Mouse (Mus musculus): Measurements from ENCODE around the gene Grem1. TPM values are rescaled to one million over a fixed set of nuclear protein-coding genes. Genes with fewer than 3 reads are reported as not detected.

The Grem1 gene
- not detected in 2 replicates for polyA plus RNA-seq (2015; fragmentation: Nextera tagmentation; extraction: Ambion mirVana)

- no peak for ATAC-seq
- no peak within 1 kb of the TSS for H3K27ac ChIP-seq (ENCODE audit: low read depth)
- no peaks in the 10 kb centered on the region for H3K36me3 ChIP-seq (replicated peaks; ENCODE audit: insufficient read depth, low read length)
- no peak within 1 kb of the TSS for H3K9ac ChIP-seq (replicated peaks)
- TF ChIP-seq CTCF (IDR thresholded peaks at IDR 0.05; ENCODE audit: low read depth), result no peak
- TF ChIP-seq EP300 (IDR thresholded peaks at IDR 0.05; ENCODE audit: low read depth), result no peak
- H3K4me1 ChIP-seq (ENCODE audit: insufficient read depth), result peaks cover 2% of the 10 kb centered on the region; the same call in 1 of the 2 replicates
- WGBS (ENCODE audit: insufficient replicate concordance), result 3% methylated on average over 55 of the region's 64 CpGs
- DNase-seq, result peak; percentile 15
- H3K27me3 ChIP-seq (ENCODE audit: insufficient read depth, low read length), result peaks cover 34% of the 10 kb centered on the region
- H3K4me3 ChIP-seq (ENCODE audit: low read depth, low read length), result peak within 1 kb of the TSS; percentile 17; the same call in 1 of the 2 replicates
- peak within 1 kb of the TSS; percentile 38 for H3K4me2 ChIP-seq (ENCODE audit: low read depth, low read length)
- no peaks in the 10 kb centered on the region for H3K9me3 ChIP-seq (ENCODE audit: low read length)
These were observed at the start of gene Grem1 for GRCm38 (mm10) chr2:113758311-113759161. Grem1 (minus strand) TSS chr2:113758646.

GRCm38 (mm10) chr2:113807640-113808039, 49.2 kb upstream of the Grem1 start:
- DNase-seq (peak; percentile 70), ATAC-seq (no peak)
- Histone ChIP-seq H3K4me1 (ENCODE audit: insufficient read depth) (no peaks in the 10 kb centered on the region), H3K27me3 (ENCODE audit: insufficient read depth, low read length) (no peaks in the 10 kb centered on the region), H3K9me3 (ENCODE audit: low read length) (no peaks in the 10 kb centered on the region), H3K4me2 (ENCODE audit: low read depth, low read length) (no peak overlapping the region), H3K4me3 (ENCODE audit: low read depth, low read length) (no peak overlapping the region), H3K27ac (ENCODE audit: low read depth) (no peak overlapping the region), H3K36me3 (replicated peaks; ENCODE audit: insufficient read depth, low read length) (no peaks in the 10 kb centered on the region), H3K9ac (replicated peaks) (no peak overlapping the region)
- 19% methylated on average over 9 of the region's 9 CpGs for WGBS (ENCODE audit: insufficient replicate concordance)
- no peak for TF ChIP-seq EP300 (IDR thresholded peaks at IDR 0.05; ENCODE audit: low read depth)
- TF ChIP-seq CTCF (IDR thresholded peaks at IDR 0.05; ENCODE audit: low read depth), result peak; percentile 74

GRCm38 (mm10) chr2:113806851-113807577, 48.6 kb upstream of the Grem1 start:
- no peak for DNase-seq
- Histone ChIP-seq H3K27ac (ENCODE audit: low read depth) (no peak overlapping the region), H3K36me3 (replicated peaks; ENCODE audit: insufficient read depth, low read length) (no peaks in the 10 kb centered on the region), H3K4me2 (ENCODE audit: low read depth, low read length) (no peak overlapping the region), H3K4me3 (ENCODE audit: low read depth, low read length) (no peak overlapping the region), H3K9me3 (ENCODE audit: low read length) (no peaks in the 10 kb centered on the region), H3K27me3 (ENCODE audit: insufficient read depth, low read length) (no peaks in the 10 kb centered on the region), H3K4me1 (ENCODE audit: insufficient read depth) (no peaks in the 10 kb centered on the region), H3K9ac (replicated peaks) (no peak overlapping the region)
- ATAC-seq, result no peak
- TF ChIP-seq EP300 (IDR thresholded peaks at IDR 0.05; ENCODE audit: low read depth), result no peak
- no peak for TF ChIP-seq CTCF (IDR thresholded peaks at IDR 0.05; ENCODE audit: low read depth)
- 68% methylated on average over 10 of the region's 10 CpGs for WGBS (ENCODE audit: insufficient replicate concordance)

GRCm38 (mm10) chr2:113805765-113806164, 47.3 kb upstream of the Grem1 start:
- no peak overlapping the region for H3K27ac ChIP-seq (ENCODE audit: low read depth)
- no peak for DNase-seq
- H3K36me3 ChIP-seq (replicated peaks; ENCODE audit: insufficient read depth, low read length), result no peaks in the 10 kb centered on the region
- H3K9me3 ChIP-seq (ENCODE audit: low read length), result no peaks in the 10 kb centered on the region
- no peak overlapping the region for H3K9ac ChIP-seq (replicated peaks)
- no peak overlapping the region for H3K4me3 ChIP-seq (ENCODE audit: low read depth, low read length)
- no peaks in the 10 kb centered on the region for H3K4me1 ChIP-seq (ENCODE audit: insufficient read depth)
- WGBS (ENCODE audit: insufficient replicate concordance), result 56% methylated on average over 4 of the region's 4 CpGs
- TF ChIP-seq EP300 (IDR thresholded peaks at IDR 0.05; ENCODE audit: low read depth) (no peak), CTCF (IDR thresholded peaks at IDR 0.05; ENCODE audit: low read depth) (no peak)
- no peak for ATAC-seq
- H3K27me3 ChIP-seq (ENCODE audit: insufficient read depth, low read length), result no peaks in the 10 kb centered on the region
- H3K4me2 ChIP-seq (ENCODE audit: low read depth, low read length), result no peak overlapping the region

GRCm38 (mm10) chr2:113803753-113804152, 45.3 kb upstream of the Grem1 start:
- H3K4me1 ChIP-seq (ENCODE audit: insufficient read depth), result no peaks in the 10 kb centered on the region
- TF ChIP-seq EP300 (IDR thresholded peaks at IDR 0.05; ENCODE audit: low read depth) (no peak), CTCF (IDR thresholded peaks at IDR 0.05; ENCODE audit: low read depth) (no peak)
- no peaks in the 10 kb centered on the region for H3K36me3 ChIP-seq (replicated peaks; ENCODE audit: insufficient read depth, low read length)
- H3K27ac ChIP-seq (ENCODE audit: low read depth), result no peak overlapping the region
- 18% methylated on average over 1 of the region's 1 CpGs for WGBS (ENCODE audit: insufficient replicate concordance)
- no peaks in the 10 kb centered on the region for H3K9me3 ChIP-seq (ENCODE audit: low read length)
- ATAC-seq (no peak), DNase-seq (no peak)
- H3K4me3 ChIP-seq (ENCODE audit: low read depth, low read length), result no peak overlapping the region
- H3K9ac ChIP-seq (replicated peaks), result no peak overlapping the region
- H3K4me2 ChIP-seq (ENCODE audit: low read depth, low read length), result no peak overlapping the region
- H3K27me3 ChIP-seq (ENCODE audit: insufficient read depth, low read length), result no peaks in the 10 kb centered on the region

- 69% methylated on average over 5 of the region's 5 CpGs for WGBS (ENCODE audit: insufficient replicate concordance)
These were observed 42.4 kb upstream of the Grem1 start for GRCm38 (mm10) chr2:113800846-113801245.

More at GRCm38 (mm10) chr2:113800846-113801245, 42.4 kb upstream of the Grem1 start:
- Histone ChIP-seq H3K4me1 (ENCODE audit: insufficient read depth) (no peaks in the 10 kb centered on the region), H3K4me2 (ENCODE audit: low read depth, low read length) (no peak overlapping the region), H3K4me3 (ENCODE audit: low read depth, low read length) (no peak overlapping the region), H3K9me3 (ENCODE audit: low read length) (no peaks in the 10 kb centered on the region), H3K9ac (replicated peaks) (no peak overlapping the region), H3K27ac (ENCODE audit: low read depth) (no peak overlapping the region), H3K36me3 (replicated peaks; ENCODE audit: insufficient read depth, low read length) (no peaks in the 10 kb centered on the region), H3K27me3 (ENCODE audit: insufficient read depth, low read length) (no peaks in the 10 kb centered on the region)
- ATAC-seq (no peak), DNase-seq (no peak)
- no peak for TF ChIP-seq EP300 (IDR thresholded peaks at IDR 0.05; ENCODE audit: low read depth)
- no peak for TF ChIP-seq CTCF (IDR thresholded peaks at IDR 0.05; ENCODE audit: low read depth)
